Mouse (Mus musculus) brain, embryonic 14.5 days (tissue): ENCODE results near the gene Fbxl8. TPM values are rescaled to one million over a fixed set of nuclear protein-coding genes. Genes with fewer than 3 reads are reported as not detected.

Experiments
- DNase-seq: peaks from one replicate; pipeline ENCODE4 v3.0.0-alpha.2; 2011; ENCODE audit warnings: low read depth
- CTCF ChIP-seq: fragments of 200-500 bp; IDR thresholded peaks from 2 replicates; pipeline ENCODE4 v1.5.1; 2012; ENCODE audit warnings: inconsistent platforms, mild to moderate bottlenecking, moderate library complexity, borderline replicate concordance; ENCODE audit not compliant: insufficient read depth, insufficient read length; ENCODE audit errors: extremely low read depth
- POLR2A ChIP-seq: fragments of 200-500 bp; IDR thresholded peaks from 2 replicates; pipeline ENCODE4 v1.6.1; 2012; ENCODE audit warnings: mild to moderate bottlenecking, inconsistent platforms, borderline replicate concordance; ENCODE audit not compliant: poor library complexity, insufficient read depth, insufficient read length, severe bottlenecking; ENCODE audit errors: extremely low read depth
- polyA plus RNA-seq: library from polyadenylated mRNA; depleted of rRNA; stranded (reverse); fragments of >200 nt; gene quantifications from 2 replicates; pipeline ENCODE4 v1.2.3, GENCODE M21; 2012

The Fbxl8 gene
- polyA plus RNA-seq, 1 experiment = 1.00 TPM

- TF ChIP-seq CTCF (peak; percentile 97), POLR2A (no peak)
- DNase-seq = peak; percentile 80
Measured at GRCm38 (mm10) chr8:105259721-105260320, 4.6 kb upstream of the Fbxl8 start.

DNA sequence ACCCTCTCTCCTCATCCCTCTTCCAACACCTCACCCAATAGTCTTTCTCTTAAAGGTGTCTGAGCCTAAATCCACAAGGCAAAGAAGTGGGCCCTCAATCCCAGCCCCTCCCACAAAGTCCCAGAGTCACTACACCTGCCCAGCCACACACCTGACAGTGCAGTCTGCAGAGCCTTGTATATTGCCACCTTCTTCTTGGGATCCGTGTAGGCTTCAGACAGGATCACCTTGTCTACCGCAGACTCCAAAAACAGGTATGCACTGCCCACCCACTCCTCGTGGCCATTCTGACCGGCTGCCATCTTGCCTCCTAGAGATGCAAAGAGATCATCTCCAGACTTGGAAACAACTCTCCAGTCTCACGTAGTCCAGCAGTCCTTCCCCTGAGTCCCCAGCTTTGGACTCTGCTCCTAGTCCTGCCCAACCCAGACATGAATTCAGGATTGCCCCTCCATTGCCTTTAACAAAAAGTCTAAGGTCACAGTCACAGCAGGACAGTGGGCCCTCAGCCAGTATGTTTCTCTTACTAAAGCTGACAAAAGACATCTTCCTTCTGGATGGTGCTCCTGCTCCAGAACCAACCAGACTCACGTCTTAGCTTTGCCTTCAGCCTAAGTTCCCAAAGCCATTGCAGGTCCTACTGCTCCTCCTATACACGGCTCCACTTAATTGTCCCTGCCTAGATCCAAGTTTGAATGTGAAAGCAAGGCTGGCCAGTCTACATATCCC lies 3.9 kb upstream of the Fbxl8 start:
- TF ChIP-seq CTCF (no peak), POLR2A (no peak)

GRCm38 (mm10) chr8:105261326-105261980 lies 3.0 kb upstream of the Fbxl8 start:
- no peak for DNase-seq
- TF ChIP-seq CTCF (no peak), POLR2A (no peak)

More for the DNA sequence above, 3.9 kb upstream of the Fbxl8 start:
- no peak for DNase-seq

GRCm38 (mm10) chr8:105263244-105263912 lies 1.1 kb upstream of the Fbxl8 start:
- no peak for TF ChIP-seq POLR2A
- TF ChIP-seq CTCF = no peak

GRCm38 (mm10) chr8:105265128-105265527 lies 680 bp downstream of the Fbxl8 start:
- TF ChIP-seq POLR2A (no peak), CTCF (no peak)
- DNase-seq = no peak

More at GRCm38 (mm10) chr8:105263244-105263912, 1.1 kb upstream of the Fbxl8 start:
- DNase-seq = no peak

DNA sequence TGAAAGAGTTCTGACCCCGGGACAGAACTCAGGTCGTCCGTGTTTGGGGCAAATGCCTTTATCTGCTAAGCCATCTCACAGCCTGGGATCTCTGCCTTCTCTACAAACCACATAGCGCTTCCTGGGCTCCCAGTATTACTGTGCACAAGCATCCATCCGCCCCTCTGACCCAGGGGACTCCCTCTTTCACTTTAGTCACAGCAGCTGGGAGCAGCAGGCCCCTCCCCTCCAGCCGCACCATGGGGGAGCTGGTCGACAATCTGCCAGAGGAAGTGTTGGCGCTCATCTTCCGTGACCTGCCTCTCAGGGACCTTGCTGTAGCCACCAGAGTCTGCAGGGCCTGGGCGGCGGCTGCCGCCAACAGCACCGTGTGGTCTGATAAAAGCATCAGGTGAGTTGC lies 2.3 kb downstream of the Fbxl8 start:
- TF ChIP-seq POLR2A (no peak), CTCF (no peak)
- DNase-seq = no peak

DNA sequence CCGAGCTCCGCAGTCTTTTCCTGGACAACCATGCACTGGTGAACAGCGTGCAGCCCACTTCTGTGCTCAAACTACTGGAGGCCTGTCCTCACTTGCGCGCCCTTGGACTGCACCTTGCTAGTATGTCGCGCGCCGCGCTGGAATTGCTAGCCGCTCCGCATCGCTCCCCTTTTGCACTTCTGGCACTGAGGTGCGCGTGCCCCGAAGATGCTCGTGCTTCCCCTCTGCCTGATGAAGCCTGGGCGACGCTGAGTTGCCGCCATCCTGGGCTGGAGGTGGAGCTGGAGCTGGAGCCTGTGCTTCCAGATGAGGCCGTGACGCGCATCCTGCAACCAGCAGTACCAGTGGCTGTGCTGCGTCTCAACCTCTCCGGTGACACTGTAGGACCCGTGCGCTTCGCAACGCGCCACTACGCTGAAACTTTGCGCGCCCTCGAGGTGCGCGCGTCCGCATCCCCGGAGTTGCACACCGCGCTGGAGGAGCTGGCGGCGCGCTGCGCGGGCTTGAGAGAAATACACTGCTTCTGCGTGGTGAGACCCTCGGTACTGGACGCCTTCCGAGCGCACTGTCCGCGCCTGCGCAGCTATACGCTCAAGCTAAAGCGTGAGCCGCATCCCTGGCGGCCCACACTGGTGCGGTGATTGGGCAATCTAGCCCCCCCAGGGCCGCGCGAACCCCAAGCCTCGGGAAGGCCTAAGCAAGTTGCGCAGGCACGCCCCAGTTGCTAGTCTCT lies 4.1 kb downstream of the Fbxl8 start:
- TF ChIP-seq POLR2A (0 out of 2 replicates have a peak, but pooled peaks have one; percentile 6), CTCF (no peak)
- peak; percentile 96 for DNase-seq

GRCm38 (mm10) chr8:105269075-105269458 lies 4.6 kb downstream of the Fbxl8 start:
- TF ChIP-seq POLR2A = no peak
- TF ChIP-seq CTCF = no peak
- DNase-seq = no peak

- no peak for DNase-seq
- TF ChIP-seq CTCF (no peak), POLR2A (no peak)
Measured at GRCm38 (mm10) chr8:105269461-105269947, 5.1 kb downstream of the Fbxl8 start, which contains the start of gene Hsf4. TSS of gene Hsf4 (plus strand) at chr8:105269801.
